Mouse (Mus musculus): Measurements from ENCODE around the gene Olfr220.

DNA sequence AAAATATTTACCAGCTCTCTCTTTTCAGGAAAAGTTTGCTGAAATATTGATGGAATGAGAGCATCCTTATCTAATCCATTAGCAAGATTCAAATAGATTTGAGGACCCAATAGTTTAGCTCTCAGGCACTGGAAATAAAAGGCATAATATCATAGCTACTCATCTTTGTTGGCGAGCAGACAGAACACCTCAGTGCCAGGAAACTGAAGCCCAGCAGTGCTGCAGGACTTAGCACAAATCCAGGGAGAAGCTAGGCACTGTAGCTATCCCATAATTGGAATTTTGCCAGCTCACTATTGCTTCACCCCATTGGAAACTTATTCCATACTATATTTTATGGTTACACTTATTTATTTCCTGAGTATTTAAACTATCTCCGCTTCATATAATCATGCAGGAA, 13.2 kb downstream of the Olfr220 start:
- TF ChIP-seq CTCF (IDR thresholded peaks at IDR 0.05; ENCODE audit: low read depth) (no peak), EP300 (optimal IDR thresholded peaks at IDR 0.05) (no peak)
